Mouse (Mus musculus) thymus, adult 2 months (tissue): Measurements from ENCODE around the gene Ccdc74a.

Source experiments
- CTCF ChIP-seq: fragments of 200-500 bp; IDR thresholded peaks from 2 replicates; pipeline ENCODE4 v1.5.1; 2012; ENCODE audit warnings: mild to moderate bottlenecking, control low read depth, low read length, moderate library complexity, borderline replicate concordance; ENCODE audit not compliant: control insufficient read depth, poor library complexity, insufficient read depth; ENCODE audit errors: extremely low read depth
- POLR2A ChIP-seq: fragments of 200-500 bp; IDR thresholded peaks from 2 replicates; pipeline ENCODE4 v1.6.1; 2012; ENCODE audit warnings: mild to moderate bottlenecking, low read length, control low read depth, moderate library complexity; ENCODE audit not compliant: control insufficient read depth, poor library complexity, insufficient read depth; ENCODE audit errors: extremely low read depth

DNA sequence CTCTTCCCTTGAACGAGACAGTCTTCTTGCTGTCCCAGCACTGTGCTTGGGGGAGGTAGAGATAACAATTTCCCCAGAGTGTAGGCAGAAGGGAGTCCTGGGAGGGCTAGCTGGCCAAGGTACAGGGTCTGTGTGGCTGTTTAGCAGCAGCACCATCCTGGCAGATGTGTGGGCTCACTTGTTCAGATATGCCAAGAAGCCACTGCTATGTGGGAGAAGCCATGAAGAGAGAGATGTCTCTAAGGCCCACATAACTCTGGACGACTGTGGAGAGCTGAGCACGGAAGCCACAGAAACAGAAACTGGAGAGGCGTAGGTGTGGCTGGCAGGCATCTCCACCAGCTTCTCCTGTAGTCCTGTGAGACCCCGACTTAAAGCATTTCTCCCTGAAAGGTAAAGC lies 40.6 kb upstream of the Ccdc74a start:
- TF ChIP-seq CTCF (no peak), POLR2A (no peak)
